Mouse (Mus musculus): ENCODE measurements around the gene Mylpf. TPM values are rescaled to one million over a fixed set of nuclear protein-coding genes. Genes with fewer than 3 reads are reported as not detected.

Gene Mylpf
- polyA plus RNA-seq (2015; fragmentation: Nextera tagmentation; extraction: Ambion mirVana): 24.7 and 81.2 TPM in 2 replicates

DNA sequence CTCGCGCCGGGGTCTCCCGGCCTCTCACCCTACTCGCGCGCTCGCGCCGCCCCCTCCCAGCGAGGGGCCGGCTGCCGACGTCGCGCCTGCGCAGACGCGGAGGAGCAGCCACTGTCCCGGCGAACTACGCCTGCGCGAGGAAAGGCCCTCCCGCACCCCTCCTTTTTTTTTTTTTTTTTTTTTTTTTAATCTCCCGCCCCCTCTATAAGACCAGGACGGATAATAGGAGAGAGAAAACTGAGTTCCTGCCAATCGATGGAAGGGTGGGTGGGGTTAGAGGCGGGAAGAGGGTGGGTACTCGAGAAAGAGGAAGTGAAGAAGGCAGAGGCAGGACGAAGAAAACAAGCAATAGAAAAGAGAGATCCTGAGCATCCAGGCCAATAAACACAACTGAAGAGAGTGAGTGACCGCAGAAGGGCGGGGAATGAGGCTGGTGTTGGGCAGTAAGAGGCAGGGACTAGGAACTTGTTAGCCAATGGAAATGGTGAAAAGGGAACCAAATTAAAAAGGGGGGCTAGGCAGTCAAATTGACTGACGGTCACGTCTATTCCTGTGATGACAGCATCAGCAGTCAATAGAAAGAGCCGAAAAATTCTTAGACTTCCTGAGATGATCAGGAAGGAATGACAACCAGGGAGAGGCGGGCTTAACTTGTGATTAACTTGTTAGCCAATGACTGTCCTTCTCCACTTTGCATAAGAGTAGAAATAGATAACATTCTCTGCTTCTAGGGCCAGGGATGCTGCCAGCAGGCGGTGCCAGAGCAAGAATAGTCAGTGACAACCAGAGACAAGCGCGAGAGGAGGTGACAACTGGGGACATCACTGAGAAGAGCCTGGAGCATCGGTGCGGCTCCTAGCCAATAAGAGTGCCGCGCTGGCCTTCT is at the start of gene Mylpf:
Mylpf (plus strand) TSS at position 338 of the 886 bp plus-strand sequence.

DNA sequence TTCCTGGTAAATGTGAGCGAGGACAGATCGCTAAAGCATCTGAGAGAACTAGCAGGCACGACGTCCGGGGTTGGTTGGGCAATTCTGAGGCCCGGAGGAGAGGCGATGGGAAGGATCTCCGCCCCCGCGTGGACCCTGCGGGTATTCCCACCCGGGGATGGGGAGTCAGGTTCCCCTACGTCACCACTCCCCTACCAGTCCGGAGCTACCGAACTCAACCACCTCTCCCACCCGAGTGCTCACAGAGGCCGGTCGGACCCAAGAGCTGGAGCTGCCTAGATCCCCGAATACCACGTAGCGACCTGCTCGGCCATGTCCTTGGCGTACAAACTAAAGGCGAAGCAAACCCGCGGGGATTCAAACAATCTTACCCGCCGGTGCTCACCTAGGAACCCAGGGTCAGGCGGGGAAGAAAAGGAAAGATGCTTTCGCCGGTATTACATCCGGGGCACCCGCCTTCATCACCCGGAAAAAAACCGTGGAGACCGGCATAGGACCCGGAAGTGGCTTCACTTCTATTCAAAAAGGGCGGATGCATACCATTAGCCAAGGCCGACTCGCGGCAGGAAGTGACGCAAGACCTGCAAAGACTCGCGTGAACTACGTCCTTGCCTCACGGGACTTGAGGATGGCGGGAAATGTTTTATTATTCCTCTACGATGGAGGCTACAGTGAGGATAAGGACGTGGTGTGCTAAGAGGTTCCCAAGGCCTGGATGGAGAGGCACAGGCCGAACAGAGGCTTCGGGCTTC is 13.0 kb upstream of the Mylpf start, which contains the start of gene Cd2bp2:
Cd2bp2 (minus strand) TSS at position 507 of the 752 bp plus-strand sequence.

DNA sequence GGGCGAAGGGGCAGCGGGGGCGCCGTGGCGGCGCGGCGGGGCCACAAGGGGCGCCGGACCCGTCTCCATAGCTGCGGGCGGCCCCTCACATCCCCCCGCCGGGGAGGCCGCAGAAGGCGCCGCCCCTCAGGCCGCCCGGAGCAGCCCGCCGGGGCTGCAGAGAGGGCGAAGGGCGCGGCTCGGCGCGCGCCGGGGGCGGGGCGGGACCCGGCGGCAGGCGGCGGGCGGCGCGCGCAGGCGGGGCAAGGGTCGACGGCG is 466 bp upstream of the Mylpf start, which contains the start of gene Tbc1d10b:
Tbc1d10b (minus strand) TSS at position 174 of the 258 bp plus-strand sequence.

DNA sequence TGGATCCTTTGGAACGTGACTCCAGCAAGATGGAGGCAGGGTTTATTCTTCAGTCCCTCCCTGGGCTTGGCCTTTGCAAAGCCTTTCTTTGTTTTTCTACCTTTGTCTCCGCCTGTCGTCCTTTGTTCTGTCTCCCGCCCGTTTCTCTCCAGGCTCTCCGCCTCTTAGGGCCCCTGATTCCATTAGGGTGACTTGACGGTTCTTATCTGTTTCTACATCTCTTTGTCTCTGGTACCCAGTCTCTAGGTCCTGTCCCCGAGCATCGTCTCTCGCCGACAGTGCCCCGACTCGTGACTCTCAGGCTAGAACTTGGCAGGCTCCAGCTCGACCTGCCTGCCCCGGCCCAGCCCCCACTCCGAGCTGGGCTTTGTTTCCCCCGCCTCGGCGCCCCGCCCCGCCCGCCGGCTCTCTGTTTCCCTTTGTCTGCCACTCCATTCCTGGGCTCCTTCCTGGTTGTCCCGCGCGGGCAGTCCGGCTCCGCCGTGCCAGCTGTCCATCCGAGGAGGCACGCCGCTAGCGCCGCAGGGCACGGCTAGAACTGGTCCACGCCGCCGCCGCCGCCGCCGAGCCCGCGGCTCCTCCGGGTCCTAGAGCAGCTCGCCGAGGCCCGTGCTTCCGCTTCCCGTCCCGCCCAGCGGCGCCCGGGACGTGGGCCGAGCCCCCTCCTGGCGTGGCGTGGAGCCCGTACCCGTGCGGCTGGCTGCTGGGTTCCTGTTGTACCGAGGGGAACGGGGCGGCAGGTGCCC is 24.1 kb downstream of the Mylpf start, which contains the start of the genes Zfp553 and Sept1:
Zfp553 (plus strand) TSS at position 440 of the 746 bp plus-strand sequence.
Sept1 (minus strand) TSS at position 509 of the 746 bp plus-strand sequence.

DNA sequence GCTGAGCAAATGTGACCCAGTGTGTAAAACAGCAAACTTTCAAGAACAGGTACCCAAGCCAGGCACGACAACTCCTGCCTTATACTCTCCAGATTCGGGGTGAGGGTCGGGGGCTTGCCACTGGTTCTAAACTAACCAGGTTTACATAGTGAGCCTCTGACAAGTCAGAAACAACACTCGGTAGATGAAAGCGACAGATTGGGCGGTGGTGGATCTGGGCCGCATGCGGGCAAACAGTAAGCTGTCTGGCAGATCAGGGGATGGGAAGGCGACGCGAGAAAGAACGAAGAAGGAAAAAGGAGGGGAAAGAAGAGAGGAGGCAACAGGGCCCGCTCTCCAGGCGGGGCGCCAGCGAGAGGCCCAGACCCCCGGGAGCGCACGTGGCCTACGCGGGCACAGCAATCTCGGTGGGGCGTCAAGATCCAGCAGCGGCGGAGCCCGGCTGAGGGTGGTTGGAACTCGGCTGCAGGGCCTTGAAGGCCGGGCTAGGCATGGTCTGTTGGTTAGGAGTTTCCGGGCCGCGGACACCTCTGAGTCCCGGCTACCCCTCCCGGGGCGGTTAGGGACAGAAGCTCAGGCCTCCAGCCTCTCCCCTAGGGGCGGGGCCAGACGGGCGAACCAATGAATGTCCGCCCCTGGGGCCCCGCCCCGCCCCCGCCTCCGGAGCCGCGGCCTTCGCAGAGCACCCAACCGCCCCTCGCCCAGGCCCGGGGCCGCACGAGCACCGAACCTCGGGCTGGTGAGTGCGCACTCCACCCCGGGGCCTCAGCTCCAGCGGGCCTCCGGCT is 35.4 kb downstream of the Mylpf start, which contains the start of gene Zfp771:
Zfp771 (plus strand) TSS at position 405 of the 788 bp plus-strand sequence.

DNA sequence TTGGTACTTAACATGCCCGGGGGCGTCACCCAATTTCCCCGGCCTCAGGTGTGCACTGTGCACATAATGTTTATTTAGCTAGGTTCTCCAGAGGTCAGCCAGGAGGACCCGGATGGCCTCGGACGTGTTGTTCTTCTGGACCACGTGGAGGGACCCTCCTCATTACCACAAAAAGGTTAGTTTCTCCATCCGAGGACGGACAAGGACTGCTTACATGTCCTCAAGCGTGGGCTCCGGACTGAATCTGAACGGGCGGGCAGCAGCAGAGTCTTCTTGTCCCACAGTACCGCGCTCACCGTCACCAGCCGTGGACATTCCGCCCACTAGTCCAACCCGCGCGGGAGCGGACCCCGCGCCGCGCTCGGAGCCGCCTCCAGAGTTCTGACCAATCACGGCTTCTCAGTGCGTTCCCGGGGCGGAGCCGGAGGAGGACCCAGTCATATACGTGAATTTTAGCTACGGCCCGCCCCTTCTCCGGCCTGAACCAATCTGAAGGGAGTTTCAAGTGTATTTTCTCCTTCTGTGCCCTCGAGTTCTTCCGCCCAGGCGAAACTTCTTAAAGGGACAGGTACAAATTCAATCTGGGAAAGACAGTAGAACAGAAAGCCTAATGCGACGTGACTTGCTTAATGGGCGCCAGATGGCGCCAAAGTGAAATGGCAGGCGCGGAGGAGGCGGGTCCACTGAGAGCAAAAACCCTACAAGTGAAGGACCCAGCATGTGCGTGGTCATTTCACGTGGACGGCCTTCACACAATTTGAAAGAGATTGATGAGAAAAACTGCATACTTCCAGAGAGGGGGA is 51.8 kb downstream of the Mylpf start, which contains the start of gene Dctpp1:
Dctpp1 (minus strand) TSS at position 401 of the 803 bp plus-strand sequence.

Other genes starting within 250 kb of the Mylpf start
- gene Cdipt, start 233.0 kb upstream of the Mylpf start, polyA plus RNA-seq (2015; fragmentation: Nextera tagmentation; extraction: Ambion mirVana): 79.0 and 102 TPM in 2 replicates
- gene Cdiptos, start 232.8 kb upstream of the Mylpf start, polyA plus RNA-seq (2015; fragmentation: Nextera tagmentation; extraction: Ambion mirVana): 3.6 and 5.2 TPM in 2 replicates
- 30.4 and 57.1 TPM in 2 replicates for gene Mvp, start 194.3 kb upstream of the Mylpf start, polyA plus RNA-seq (2015; fragmentation: Nextera tagmentation; extraction: Ambion mirVana)
- 1.8 TPM in 1 of 2 replicates, not detected in the other for gene Pagr1b, start 192.4 kb upstream of the Mylpf start, polyA plus RNA-seq (2015; fragmentation: Nextera tagmentation; extraction: Ambion mirVana)
- gene Pagr1a, start 191.5 kb upstream of the Mylpf start, polyA plus RNA-seq (2015; fragmentation: Nextera tagmentation; extraction: Ambion mirVana): 34.5 and 46.8 TPM in 2 replicates
- gene Gm42742, start 187.8 kb upstream of the Mylpf start, polyA plus RNA-seq (2015; fragmentation: Nextera tagmentation; extraction: Ambion mirVana): 10.0 and 38.2 TPM in 2 replicates
- 6.6 and 10.5 TPM in 2 replicates for gene Prrt2, start 187.7 kb upstream of the Mylpf start, polyA plus RNA-seq (2015; fragmentation: Nextera tagmentation; extraction: Ambion mirVana)
- 53.4 and 57.6 TPM in 2 replicates for gene Maz, start 181.9 kb upstream of the Mylpf start, polyA plus RNA-seq (2015; fragmentation: Nextera tagmentation; extraction: Ambion mirVana)
- 23.5 and 31.1 TPM in 2 replicates for gene Kif22, start 166.4 kb upstream of the Mylpf start, polyA plus RNA-seq (2015; fragmentation: Nextera tagmentation; extraction: Ambion mirVana)
- gene Zg16, start 121.6 kb upstream of the Mylpf start, polyA plus RNA-seq (2015; fragmentation: Nextera tagmentation; extraction: Ambion mirVana): 0.47 TPM in 1 of 2 replicates, not detected in the other
- gene AI467606, start 117.5 kb upstream of the Mylpf start, polyA plus RNA-seq (2015; fragmentation: Nextera tagmentation; extraction: Ambion mirVana): 2.1 and 2.7 TPM in 2 replicates
- 6.9 and 12.9 TPM in 2 replicates for gene Qprt, start 86.7 kb upstream of the Mylpf start, polyA plus RNA-seq (2015; fragmentation: Nextera tagmentation; extraction: Ambion mirVana)
- gene Spn, start 71.1 kb upstream of the Mylpf start, polyA plus RNA-seq (2015; fragmentation: Nextera tagmentation; extraction: Ambion mirVana): 1.4 and 1.5 TPM in 2 replicates
- 25.2 and 32.9 TPM in 2 replicates for gene Cd2bp2, start 12.8 kb upstream of the Mylpf start, polyA plus RNA-seq (2015; fragmentation: Nextera tagmentation; extraction: Ambion mirVana)
- gene Tbc1d10b, start 422 bp upstream of the Mylpf start, polyA plus RNA-seq (2015; fragmentation: Nextera tagmentation; extraction: Ambion mirVana): 14.5 and 15.3 TPM in 2 replicates
- 10.4 and 16.9 TPM in 2 replicates for gene Zfp553, start 24.2 kb downstream of the Mylpf start, polyA plus RNA-seq (2015; fragmentation: Nextera tagmentation; extraction: Ambion mirVana)
- gene Sept1, start 24.2 kb downstream of the Mylpf start, polyA plus RNA-seq (2015; fragmentation: Nextera tagmentation; extraction: Ambion mirVana): 13.9 and 21.8 TPM in 2 replicates
- gene Zfp771, start 35.4 kb downstream of the Mylpf start, polyA plus RNA-seq (2015; fragmentation: Nextera tagmentation; extraction: Ambion mirVana): 58.3 and 67.4 TPM in 2 replicates
- 126 and 177 TPM in 2 replicates for gene Dctpp1, start 51.8 kb downstream of the Mylpf start, polyA plus RNA-seq (2015; fragmentation: Nextera tagmentation; extraction: Ambion mirVana)
- gene Sephs2, start 65.2 kb downstream of the Mylpf start, polyA plus RNA-seq (2015; fragmentation: Nextera tagmentation; extraction: Ambion mirVana): 93.4 and 161 TPM in 2 replicates
- 0.61 and 1.0 TPM in 2 replicates for gene Itgal, start 87.4 kb downstream of the Mylpf start, polyA plus RNA-seq (2015; fragmentation: Nextera tagmentation; extraction: Ambion mirVana)
- gene Zfp768, start 136.7 kb downstream of the Mylpf start, polyA plus RNA-seq (2015; fragmentation: Nextera tagmentation; extraction: Ambion mirVana): 11.5 and 12.3 TPM in 2 replicates
- gene Zfp747, start 167.2 kb downstream of the Mylpf start, polyA plus RNA-seq (2015; fragmentation: Nextera tagmentation; extraction: Ambion mirVana): 5.4 TPM in 2 replicates
- gene 9130019O22Rik, start 178.3 kb downstream of the Mylpf start, polyA plus RNA-seq (2015; fragmentation: Nextera tagmentation; extraction: Ambion mirVana): 2.4 and 2.6 TPM in 2 replicates
- 4.7 and 5.5 TPM in 2 replicates for gene E430018J23Rik, start 184.7 kb downstream of the Mylpf start, polyA plus RNA-seq (2015; fragmentation: Nextera tagmentation; extraction: Ambion mirVana)
- 3.5 and 4.6 TPM in 2 replicates for gene Zfp764, start 197.9 kb downstream of the Mylpf start, polyA plus RNA-seq (2015; fragmentation: Nextera tagmentation; extraction: Ambion mirVana)
- gene Zfp688, start 213.2 kb downstream of the Mylpf start, polyA plus RNA-seq (2015; fragmentation: Nextera tagmentation; extraction: Ambion mirVana): 28.5 and 40.1 TPM in 2 replicates
- 4.7 and 6.5 TPM in 2 replicates for gene Zfp689, start 240.3 kb downstream of the Mylpf start, polyA plus RNA-seq (2015; fragmentation: Nextera tagmentation; extraction: Ambion mirVana)